In the genomic region with DNA sequence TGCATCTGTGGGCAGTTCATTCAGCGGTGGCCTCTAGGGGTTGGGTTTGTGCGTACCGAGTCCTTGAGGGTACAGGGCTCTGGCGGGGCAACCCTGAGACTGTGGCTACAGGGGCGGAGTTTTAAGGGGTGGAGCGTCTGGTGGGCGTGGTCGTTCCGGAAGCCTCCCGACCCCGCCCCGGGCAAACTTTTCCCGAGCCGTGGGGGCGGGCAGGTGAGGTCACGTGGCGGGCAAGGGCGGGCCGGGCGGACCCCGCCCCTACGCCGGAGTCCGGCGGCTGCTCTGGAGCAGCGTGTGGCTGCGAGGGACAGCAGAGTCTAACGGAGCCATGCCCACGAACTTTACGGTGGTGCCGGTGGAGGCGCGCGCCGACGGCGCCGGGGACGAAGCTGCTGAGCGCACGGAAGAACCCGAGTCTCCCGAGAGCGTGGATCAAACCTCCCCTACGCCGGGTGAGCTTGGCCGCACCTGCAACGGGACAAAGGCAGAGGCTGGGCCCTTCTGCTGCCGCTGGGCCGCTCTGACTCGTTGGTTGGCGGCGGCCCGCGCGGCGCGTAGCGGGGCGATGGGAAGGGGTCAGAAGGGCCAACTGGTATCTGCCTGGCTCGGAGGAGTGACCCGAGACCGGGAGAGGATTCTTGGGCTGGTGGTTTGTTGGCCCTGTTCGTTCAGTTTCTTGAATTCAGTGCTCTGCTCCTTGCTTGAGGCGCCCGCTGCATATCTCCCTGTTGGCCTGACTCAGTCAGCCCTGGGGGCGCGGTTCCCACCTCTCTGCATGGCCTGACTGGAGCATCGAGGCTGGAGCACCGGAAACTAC, we compare ENCODE assay signal across 8 mouse cellular contexts. TPM values are rescaled to one million over a fixed set of nuclear protein-coding genes. Genes with fewer than 3 reads are reported as not detected.
A peak's percentile ranks its signal among the peaks of the same experiment; 100 is the strongest.
DNase-seq lines count a peak whose midpoint lies in the region; ATAC-seq and TF ChIP-seq lines count a peak whose summit lies in the region.

No protein-coding gene starts in this region.

- peak overlapping the region; percentile 81 for H3K4me3 ChIP-seq in forebrain, embryonic 11.5 days (ENCODE audit: low read depth, low read length)
- peak overlapping the region; percentile 85 for H3K4me3 ChIP-seq in heart, postnatal 0 days (ENCODE audit: low read depth, low read length)
- peak overlapping the region; percentile 80 for H3K4me3 ChIP-seq in lung, embryonic 15.5 days

- no peaks in the 10 kb centered on the region for H3K27me3 ChIP-seq in forebrain, embryonic 11.5 days (ENCODE audit: control insufficient read depth, insufficient read depth, low read length)
- H3K27me3 ChIP-seq in heart, postnatal 0 days (ENCODE audit: control insufficient read depth, insufficient read depth, low read length) = no peaks in the 10 kb centered on the region
- no peaks in the 10 kb centered on the region for H3K27me3 ChIP-seq in lung, embryonic 15.5 days

- WGBS in forebrain, embryonic 11.5 days = under 1% methylated on average over 68 of the region's 70 CpGs
- whole genome bisulfite sequencing in heart, postnatal 0 days = under 1% methylated on average over 69 of the region's 70 CpGs
- under 1% methylated on average over 70 of the region's 70 CpGs for WGBS in lung, embryonic 15.5 days

- no peaks in the 10 kb centered on the region for H3K9me3 ChIP-seq in forebrain, embryonic 11.5 days (ENCODE audit: control insufficient read depth, low read length)
- no peaks in the 10 kb centered on the region for H3K9me3 ChIP-seq in heart, postnatal 0 days (replicated peaks; ENCODE audit: control insufficient read depth, low read length)
- H3K9me3 ChIP-seq in lung, embryonic 15.5 days = no peaks in the 10 kb centered on the region

- TF ChIP-seq EP300 in heart, postnatal 0 days (IDR thresholded peaks at IDR 0.05; ENCODE audit: low read depth) = 0 out of 2 replicates have a peak, but pooled peaks have one; percentile 50

- ATAC-seq in CD4-positive, CD25-positive, alpha-beta regulatory T cell, adult 4 months = peak; percentile 84
- ATAC-seq in forebrain, embryonic 11.5 days (replicated peaks; ENCODE audit: low FRiP score) = peak; percentile 93
- peak; percentile 93 for ATAC-seq in heart, postnatal 0 days (ENCODE audit: insufficient read depth, low read depth)
- ATAC-seq in lung, embryonic 15.5 days (ENCODE audit: borderline replicate concordance, extremely low read depth, low FRiP score, low TSS enrichment) = peak; percentile 92
- peak; percentile 74 for ATAC-seq in neutrophil, adult 5-6 weeks (ENCODE audit: extremely low read depth, insufficient number of reproducible peaks, low FRiP score, poor library complexity, severe bottlenecking)

- peak overlapping the region; percentile 86 for H3K9ac ChIP-seq in forebrain, embryonic 11.5 days (ENCODE audit: low read length)
- H3K9ac ChIP-seq in heart, postnatal 0 days (replicated peaks; ENCODE audit: low read depth, low read length) = peak overlapping the region; percentile 86
- peak overlapping the region; percentile 73 for H3K9ac ChIP-seq in lung, embryonic 15.5 days

- no peaks in the 10 kb centered on the region; the same call in 1 of the 2 replicates for H3K36me3 ChIP-seq in forebrain, embryonic 11.5 days (ENCODE audit: control insufficient read depth, insufficient read depth, low read length)
- no peaks in the 10 kb centered on the region for H3K36me3 ChIP-seq in heart, postnatal 0 days (replicated peaks; ENCODE audit: control insufficient read depth, insufficient read depth, low read length)
- H3K36me3 ChIP-seq in lung, embryonic 15.5 days = no peaks in the 10 kb centered on the region

- DNase-seq in adrenal gland, postnatal 10 days = peak; percentile 96
- peak; percentile 97 for DNase-seq in forebrain, embryonic 11.5 days (ENCODE audit: low spot score)
- DNase-seq in heart, postnatal 0 days (ENCODE audit: low spot score) = peak; percentile 90
- peak; percentile 97 to 98 for DNase-seq in kidney, postnatal 25 days
- DNase-seq in thymus, postnatal 0 days (ENCODE audit: low spot score) = peak; percentile 91

- peaks cover 14% of the 10 kb centered on the region for H3K4me1 ChIP-seq in forebrain, embryonic 11.5 days (replicated peaks; ENCODE audit: control insufficient read depth, insufficient read depth, low read length)
- H3K4me1 ChIP-seq in heart, postnatal 0 days (ENCODE audit: control insufficient read depth, insufficient read depth) = peaks cover 50% of the 10 kb centered on the region
- peaks cover 17% of the 10 kb centered on the region for H3K4me1 ChIP-seq in lung, embryonic 15.5 days

- peak overlapping the region; percentile 41; the same call in 1 of the 2 replicates for H3K27ac ChIP-seq in forebrain, embryonic 11.5 days (ENCODE audit: low read depth, low read length)
- peak overlapping the region; percentile 94 for H3K27ac ChIP-seq in heart, postnatal 0 days (ENCODE audit: low read depth)
- H3K27ac ChIP-seq in lung, embryonic 15.5 days = peak overlapping the region; percentile 63

- no peak for TF ChIP-seq CTCF in heart, postnatal 0 days (IDR thresholded peaks at IDR 0.05; ENCODE audit: low read depth)

- peak overlapping the region; percentile 84 for H3K4me2 ChIP-seq in forebrain, embryonic 11.5 days (ENCODE audit: low read depth, low read length, severe bottlenecking)
- peak overlapping the region; percentile 97 for H3K4me2 ChIP-seq in heart, postnatal 0 days (ENCODE audit: low read depth, low read length)
- H3K4me2 ChIP-seq in lung, embryonic 15.5 days = peak overlapping the region; percentile 98

RNA-seq across cellular contexts. Expression of a gene that starts 30.8 kb away (rescaled TPM):
- 10 to 100 TPM; 37.2 to 50.1 TPM for polyA plus RNA-seq in CD4-positive, CD25-positive, alpha-beta regulatory T cell, adult 4 months (2017; shearing (Covaris generic))
- 10 to 100 TPM; 33.1 to 43.1 TPM for total RNA-seq in adrenal gland, postnatal 10 days (2021)
- polyA plus RNA-seq in forebrain, embryonic 11.5 days (2014; fragmentation: Nextera tagmentation; extraction: Ambion mirVana) = 55.6 and 60.2 TPM in 2 replicates
- 79.3 and 94.6 TPM in 2 replicates for total RNA-seq in heart, postnatal 0 days (2014; rRNA removed; ENCODE audit: low replicate concordance)
- polyA plus RNA-seq in heart, postnatal 0 days (2015; fragmentation: Nextera tagmentation; extraction: Ambion mirVana) = 32.7 and 34.4 TPM in 2 replicates
- polyA plus RNA-seq in lung, embryonic 15.5 days (2015; fragmentation: Nextera tagmentation; extraction: Ambion mirVana) = 15.7 and 16.7 TPM in 2 replicates
- total RNA-seq in neutrophil, adult 5-6 weeks (2017) = 29.8 and 46.2 TPM in 2 replicates
- polyA plus RNA-seq in thymus, postnatal 0 days (2015; fragmentation: Nextera tagmentation; extraction: Ambion mirVana) = 27.7 and 33.8 TPM in 2 replicates

RNA-seq across cellular contexts. Expression of a gene that starts 59.0 kb away (rescaled TPM):
- not detected for polyA plus RNA-seq in CD4-positive, CD25-positive, alpha-beta regulatory T cell, adult 4 months (2017; shearing (Covaris generic))
- under 1 TPM; 0.79 to 0.84 TPM for total RNA-seq in adrenal gland, postnatal 10 days (2021)
- not detected in 2 replicates for polyA plus RNA-seq in forebrain, embryonic 11.5 days (2014; fragmentation: Nextera tagmentation; extraction: Ambion mirVana)
- total RNA-seq in heart, postnatal 0 days (2014; rRNA removed; ENCODE audit: low replicate concordance) = 0.35 TPM in 1 of 2 replicates, not detected in the other
- not detected in 2 replicates for polyA plus RNA-seq in heart, postnatal 0 days (2015; fragmentation: Nextera tagmentation; extraction: Ambion mirVana)
- polyA plus RNA-seq in lung, embryonic 15.5 days (2015; fragmentation: Nextera tagmentation; extraction: Ambion mirVana) = not detected in 2 replicates
- total RNA-seq in neutrophil, adult 5-6 weeks (2017) = 3.1 and 3.3 TPM in 2 replicates
- 17.6 and 21.2 TPM in 2 replicates for polyA plus RNA-seq in thymus, postnatal 0 days (2015; fragmentation: Nextera tagmentation; extraction: Ambion mirVana)

Comparison
In these comparisons a context has a peak if more than half of its experiments do, and no peak if none do; other contexts are left out.
1. Peak in every context shown above with its lines: DNase-seq, ATAC-seq, H3K4me3 ChIP-seq and H3K27ac ChIP-seq.
2. H3K27ac ChIP-seq: peak in every context shown above with its lines; median percentile 94 in heart, postnatal 0 days; 63 in lung, embryonic 15.5 days; 41 in forebrain, embryonic 11.5 days.
3. RNA of a gene that starts 59.0 kb away (polyA plus RNA-seq): 17.6 to 21.2 TPM in thymus, postnatal 0 days; not detected in CD4-positive, CD25-positive, alpha-beta regulatory T cell, adult 4 months, not detected in lung, embryonic 15.5 days, not detected in forebrain, embryonic 11.5 days and not detected in heart, postnatal 0 days; every median in the first group is over 10 times any median in the second.